Mouse (Mus musculus) cerebellum, adult 18-20 months (tissue): ENCODE results near the gene Ppp1r14a.

Experiments used
- DNase-seq, 2 experiments: peaks; one replicate each; pipeline ENCODE4 v3.0.0; 2021

Gene Ppp1r14a

DNA sequence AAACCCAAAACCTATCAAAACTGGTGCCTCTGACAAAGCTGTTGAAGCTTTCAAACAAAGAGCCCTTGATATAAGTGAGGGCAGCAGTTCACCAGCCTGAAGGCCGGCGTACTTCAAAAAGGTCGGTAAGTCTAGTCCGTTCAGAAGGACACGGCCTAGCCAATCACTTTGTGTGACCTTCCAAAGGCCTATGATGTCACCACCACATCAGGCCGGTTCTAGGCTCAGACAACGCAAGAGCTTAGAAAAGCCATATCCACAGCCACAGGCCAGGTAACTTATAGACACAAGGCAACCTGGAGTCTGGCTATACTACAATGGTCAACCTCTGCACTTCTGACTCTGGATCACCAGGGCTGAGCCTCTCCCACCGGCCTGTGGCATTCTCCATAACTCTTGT, 9.2 kb upstream of the Ppp1r14a start:
- DNase-seq: no peak

DNA sequence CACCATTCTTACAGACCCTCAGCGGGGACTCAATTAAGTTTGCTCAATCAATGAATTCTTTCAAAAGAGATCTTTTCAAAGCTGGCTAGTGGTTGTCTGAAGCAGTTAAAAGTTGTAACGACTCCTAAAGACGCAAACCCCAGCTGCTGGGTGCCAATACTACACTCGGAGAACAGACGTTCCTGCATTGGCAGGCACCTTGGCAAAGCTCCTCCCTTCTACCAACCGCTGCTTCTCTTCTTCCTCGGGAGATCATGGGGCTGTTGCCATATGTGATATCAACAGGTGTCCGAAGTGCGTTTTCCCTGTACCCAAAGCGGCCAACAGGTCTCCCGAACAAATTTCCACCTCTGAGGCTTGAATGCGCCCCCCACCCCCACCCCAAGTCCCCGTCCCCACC, 8.3 kb upstream of the Ppp1r14a start:
- no peak for DNase-seq

DNA sequence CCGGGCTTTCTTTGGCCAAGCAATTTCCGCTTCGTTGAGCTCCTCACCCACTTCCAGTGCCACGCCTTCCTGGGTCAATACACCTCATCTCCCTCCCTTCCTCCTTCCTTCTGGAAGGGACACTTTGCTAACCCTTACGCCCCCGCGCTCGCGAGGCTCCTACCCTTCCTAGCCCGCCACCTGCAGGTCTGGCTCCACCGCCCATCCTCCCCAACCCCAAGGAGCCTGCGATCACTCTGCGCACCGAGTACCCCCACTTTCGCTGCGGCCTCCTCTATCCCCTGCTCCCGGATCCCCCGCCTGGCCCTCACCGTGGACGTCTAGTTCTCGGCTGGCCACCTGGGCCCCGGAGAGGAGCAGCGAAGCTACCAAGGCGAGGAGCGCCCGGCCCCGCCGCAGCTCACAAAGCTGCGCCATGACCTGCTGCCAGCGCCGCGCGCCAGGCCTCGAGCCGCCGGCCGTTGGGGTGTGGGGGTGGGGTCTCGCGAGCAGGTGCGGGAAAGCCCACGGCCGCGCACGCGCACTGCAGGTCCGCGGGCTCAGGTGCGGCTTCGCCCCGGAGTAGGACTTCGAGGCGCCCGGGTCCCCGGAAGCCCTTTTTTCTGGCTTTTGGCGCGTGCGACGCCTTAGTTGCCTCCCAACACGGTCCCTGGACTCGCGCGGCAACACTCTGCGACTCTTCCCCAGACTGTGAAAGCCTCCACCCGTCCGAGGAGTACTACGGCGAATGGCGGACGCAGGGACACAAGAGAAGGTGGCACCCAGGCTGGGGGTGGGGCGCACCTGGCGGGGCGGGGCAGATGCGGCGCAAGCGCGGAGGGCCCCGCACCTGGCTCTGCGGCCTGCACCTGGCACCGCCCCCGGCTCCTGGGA, 7.7 kb upstream of the Ppp1r14a start, which contains the start of gene Spint2:
TSS of gene Spint2 (minus strand) at position 712 of the 873 bp plus-strand sequence.
- peak; percentile 80 to 85 for DNase-seq

DNA sequence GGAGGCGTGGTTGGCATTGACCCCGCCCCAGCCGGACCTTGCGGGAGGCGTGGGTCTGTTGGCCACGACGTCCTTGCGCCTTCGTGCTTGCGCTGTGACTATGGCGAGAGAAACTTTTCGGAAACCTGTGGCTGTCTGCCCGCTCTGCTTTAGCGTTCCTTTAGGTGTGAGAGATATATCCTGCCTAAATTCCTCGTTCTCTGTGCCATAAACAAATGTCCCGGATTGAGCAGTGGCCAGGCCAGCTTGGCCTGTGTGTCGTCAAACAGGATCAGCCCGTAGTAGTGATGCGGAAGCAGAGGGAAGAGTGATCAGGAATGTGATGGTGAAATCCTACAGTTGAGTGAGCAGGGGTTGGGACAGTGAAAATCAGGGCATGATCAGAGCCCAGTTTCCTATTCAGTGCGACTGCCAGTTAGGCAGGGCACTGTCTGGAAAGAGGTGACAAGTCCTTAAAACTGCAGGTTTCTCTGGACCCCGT, 7.0 kb upstream of the Ppp1r14a start:
- DNase-seq: no peak

DNA sequence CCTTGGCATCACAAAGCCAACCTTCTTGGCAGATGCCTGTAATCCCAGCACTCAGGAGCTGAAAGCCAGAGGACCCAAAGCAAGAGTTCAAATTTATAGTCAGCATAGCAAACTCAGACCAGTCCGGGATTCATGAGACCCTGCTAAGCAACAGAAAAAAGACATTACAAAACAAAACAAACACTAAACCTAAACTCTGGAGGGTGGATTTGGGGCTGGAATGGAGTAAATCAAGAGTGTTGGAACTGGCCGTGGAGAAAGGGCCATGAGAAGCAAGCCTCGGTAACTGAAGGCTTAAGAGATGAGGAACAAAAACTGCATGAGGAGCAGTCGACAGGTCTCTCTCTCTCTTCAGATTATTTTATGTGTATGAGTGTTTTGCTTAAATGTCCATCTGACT, 5.2 kb upstream of the Ppp1r14a start:
- no peak for DNase-seq

DNA sequence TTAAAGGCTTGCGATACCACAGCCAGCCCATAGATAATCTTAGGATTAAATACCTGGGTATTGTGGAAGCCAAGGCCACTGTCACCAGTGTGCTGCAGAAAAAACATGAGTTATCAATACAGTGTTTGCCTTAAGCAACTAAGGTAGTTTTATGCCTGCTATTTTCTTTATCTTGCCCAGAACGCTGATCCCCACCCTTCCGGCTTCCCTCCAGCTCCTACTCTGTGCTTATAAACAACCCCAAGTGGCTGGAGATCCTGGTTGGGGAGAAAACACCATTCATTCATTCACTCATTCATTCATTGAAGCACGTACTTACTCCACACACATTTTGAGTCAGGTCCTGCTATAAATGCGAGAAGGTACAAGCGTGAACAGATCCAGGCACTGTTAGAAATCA, 4.6 kb upstream of the Ppp1r14a start:
- DNase-seq: no peak

DNA sequence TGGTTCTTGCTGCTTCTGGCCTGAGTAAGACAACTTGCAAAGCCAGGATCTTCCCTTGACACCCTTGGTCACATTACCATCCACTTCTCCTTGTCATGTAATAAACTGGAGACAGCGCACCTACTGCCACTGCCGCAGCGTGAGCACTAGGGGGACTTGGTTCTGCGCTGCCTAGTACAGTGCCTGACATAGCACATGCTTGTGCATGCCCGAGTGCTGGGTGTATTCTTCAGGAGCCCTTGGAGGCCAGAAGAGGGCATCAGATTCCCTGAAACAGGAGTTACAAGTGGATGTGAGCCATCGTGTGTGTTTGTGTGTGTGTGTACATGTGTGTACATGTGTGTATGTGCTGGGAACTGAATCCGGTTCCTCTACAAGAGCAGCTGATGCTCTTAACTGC, 1.6 kb upstream of the Ppp1r14a start:
- DNase-seq: no peak

DNA sequence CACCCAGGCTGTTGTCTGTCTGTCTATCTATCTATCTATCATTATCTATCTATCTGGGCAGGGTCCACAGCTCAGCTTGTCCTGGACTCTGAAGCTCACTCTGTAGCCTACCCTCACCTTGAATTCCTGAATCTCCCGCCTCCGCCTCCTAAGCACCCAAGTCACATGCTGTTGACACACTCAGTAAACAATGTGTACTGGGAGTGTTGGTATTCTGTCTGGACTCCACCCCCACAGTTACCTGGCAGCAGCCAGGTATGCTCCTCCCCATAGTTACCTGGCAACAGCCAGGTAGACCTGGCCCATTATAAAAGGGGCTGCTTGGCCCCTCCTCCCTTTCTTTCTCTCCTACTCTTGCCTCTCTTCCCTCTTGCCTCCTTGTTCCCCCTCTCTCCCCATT, 1.0 kb upstream of the Ppp1r14a start:
- DNase-seq: no peak

DNA sequence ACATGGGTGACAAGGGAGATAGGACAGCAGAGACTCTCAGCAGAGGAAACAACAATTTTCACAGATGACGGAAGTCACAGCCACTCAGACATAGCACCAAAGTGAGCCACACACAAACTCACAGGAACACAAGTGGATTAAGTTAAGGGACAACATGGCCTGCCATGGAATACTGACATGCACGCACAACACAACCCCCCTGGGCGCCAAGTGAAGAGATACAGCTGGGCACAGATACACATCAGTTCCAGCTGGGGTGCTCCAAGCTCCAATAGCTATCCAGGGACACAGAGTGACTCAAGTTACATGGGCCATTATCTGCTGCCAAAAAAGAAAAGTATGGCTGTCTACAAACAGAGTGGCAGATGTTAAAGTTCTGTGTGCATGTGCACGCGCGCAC, 748 bp downstream of the Ppp1r14a start:
- DNase-seq: no peak

DNA sequence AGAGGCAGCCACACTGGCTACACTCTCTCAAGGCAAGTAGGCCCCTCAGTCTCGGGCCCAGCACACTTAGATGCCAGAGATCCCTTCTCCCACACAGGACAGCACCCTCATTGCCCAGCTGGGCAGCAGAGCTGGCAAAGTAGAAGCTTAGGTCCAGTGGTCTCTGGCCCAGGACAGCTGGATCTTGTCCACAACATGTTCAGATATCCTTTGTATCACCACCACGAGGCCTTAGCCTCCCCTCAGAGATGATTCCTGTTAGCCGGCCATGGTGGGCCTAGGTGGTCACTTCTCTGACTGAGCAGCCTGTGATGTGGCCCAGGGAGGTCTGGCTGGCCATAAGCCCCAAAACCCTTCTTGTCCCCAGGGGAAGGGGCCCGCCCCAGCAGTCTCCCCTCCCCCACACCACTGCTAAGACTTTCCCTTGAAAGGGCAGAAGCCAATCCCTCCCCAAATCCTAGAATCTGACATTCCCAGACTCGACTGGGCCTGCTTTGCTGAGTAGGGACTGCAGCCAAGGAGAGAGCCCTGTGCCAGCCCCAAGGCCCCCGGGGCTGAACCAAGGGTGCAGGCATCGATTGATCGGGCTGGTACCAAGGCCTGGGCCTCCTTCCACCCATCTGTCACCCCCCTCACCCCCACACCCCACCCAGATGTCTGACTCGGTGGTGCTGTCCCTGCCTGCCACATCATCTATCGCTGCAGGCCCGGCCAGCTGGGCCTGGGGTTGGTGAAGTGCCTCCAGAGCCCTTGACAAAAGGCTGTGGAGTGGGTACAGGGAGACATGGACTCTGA, 1.8 kb downstream of the Ppp1r14a start:
- DNase-seq: peak in 1 of 2 experiments; percentile 39

DNA sequence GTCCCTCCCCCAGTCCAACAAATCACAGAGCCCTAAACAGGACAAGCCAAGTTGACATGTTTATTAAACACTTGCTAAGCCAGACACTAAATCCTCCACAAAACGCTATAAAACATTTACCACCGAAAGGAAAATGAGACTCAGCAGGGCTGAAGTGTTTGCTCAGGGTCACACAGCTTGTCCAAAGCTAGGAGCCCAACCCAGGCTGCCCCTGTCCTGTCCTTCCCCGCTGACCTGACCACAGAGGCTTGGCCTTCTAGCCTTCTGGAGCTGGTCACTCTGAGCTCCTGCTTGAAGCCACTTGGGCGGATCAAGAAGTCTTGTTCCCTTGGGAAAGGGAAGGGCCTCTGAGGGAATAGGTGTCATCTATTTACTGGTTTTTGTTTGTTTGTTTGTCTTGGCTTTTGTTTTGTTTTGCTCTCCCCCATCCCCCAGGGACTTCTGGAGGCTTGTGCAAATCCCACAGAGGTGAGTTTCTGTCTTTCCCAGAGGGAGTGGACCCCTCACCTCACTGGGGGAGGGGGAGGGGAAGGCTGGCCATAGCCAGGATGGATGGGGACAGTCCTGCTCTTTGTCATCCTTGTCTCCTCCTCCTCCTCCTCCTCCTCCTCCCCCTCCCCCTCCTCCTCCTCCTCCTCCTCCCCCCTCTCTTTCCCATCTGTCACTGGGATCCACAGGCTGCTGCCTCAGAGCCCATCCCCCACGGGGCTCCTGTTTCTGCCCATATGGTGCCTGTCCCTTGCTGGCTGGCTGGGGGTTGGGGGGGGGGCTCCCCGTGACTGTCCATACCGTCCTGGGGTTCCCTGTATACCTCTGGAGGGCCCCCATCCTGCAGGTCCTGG, 2.7 kb downstream of the Ppp1r14a start:
- peak; percentile 80 to 82 for DNase-seq

DNA sequence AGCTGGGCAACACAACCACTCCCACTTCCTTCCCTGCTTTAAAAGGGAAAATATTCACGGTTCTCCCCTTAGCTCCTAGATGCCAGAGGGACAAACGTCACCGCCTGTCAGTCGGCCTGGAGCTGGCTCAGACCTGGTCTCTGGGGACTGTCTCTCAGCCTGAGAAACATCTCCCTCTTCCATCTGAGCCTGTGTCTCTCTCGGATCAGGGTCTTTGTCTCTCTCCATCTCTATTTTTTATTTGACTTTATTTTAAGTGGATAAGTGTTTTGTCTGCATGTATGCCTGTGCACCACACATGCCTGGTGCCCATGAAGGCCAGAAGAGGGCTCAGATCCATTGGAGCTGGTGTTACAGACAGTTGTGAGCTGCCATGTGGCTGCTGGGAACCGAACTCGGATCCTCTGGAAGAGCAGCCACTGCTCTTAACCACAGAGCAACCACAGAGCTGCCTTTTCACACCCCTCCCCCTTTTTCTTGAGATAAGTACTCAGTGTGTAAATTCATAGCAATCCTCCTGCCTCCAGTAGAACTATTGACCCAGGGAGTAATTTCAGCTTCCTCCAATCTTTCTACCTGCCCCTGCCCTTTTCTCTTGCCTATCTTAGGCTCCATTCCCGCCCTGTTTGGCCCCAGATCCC, 3.5 kb downstream of the Ppp1r14a start:
- DNase-seq: peak in 1 of 2 experiments; percentile 68

DNA sequence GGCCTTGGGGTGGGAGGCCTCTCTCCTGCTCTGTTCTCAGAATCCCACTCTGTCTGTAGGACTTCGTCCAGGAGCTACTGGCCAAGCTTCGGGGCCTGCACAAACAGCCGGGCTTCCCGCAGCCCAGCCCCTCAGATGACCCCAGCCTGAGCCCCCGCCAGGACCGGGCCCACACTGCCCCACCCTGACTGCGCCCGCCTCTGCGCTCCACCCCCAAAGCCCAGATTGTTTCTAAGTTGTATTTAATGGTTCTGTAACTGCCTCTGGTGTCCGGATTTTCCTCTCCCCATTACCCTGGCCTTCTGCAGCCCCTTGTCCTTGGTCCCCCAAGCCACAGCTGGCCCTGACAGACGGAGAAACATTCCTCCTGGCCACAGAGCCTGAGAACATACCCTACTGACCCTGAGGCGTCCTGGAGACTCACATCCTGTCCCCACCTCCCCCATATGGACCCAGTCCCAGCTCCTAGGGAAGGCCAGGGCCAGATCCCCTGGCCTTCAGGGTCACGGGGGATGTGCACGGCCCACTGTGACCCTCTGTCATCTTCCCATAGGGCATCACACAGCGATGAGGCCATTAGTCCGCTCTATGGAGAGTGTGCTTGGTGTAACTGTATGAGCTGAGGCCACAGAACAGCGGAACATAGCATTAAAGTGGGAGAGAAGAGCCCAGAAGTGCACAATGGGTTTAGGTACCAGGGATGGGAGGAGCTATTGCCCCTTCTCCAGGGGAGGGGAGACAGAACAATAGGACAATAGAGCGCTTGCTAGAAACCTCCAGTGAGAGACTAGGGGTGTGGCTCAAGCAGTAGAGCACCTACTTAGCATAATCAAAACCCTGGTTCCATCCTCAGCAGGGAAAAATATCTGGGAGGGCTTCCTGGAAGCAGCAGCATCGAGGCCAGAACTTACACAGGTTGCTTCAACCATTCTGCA, 4.3 kb downstream of the Ppp1r14a start:
- DNase-seq: no peak

DNA sequence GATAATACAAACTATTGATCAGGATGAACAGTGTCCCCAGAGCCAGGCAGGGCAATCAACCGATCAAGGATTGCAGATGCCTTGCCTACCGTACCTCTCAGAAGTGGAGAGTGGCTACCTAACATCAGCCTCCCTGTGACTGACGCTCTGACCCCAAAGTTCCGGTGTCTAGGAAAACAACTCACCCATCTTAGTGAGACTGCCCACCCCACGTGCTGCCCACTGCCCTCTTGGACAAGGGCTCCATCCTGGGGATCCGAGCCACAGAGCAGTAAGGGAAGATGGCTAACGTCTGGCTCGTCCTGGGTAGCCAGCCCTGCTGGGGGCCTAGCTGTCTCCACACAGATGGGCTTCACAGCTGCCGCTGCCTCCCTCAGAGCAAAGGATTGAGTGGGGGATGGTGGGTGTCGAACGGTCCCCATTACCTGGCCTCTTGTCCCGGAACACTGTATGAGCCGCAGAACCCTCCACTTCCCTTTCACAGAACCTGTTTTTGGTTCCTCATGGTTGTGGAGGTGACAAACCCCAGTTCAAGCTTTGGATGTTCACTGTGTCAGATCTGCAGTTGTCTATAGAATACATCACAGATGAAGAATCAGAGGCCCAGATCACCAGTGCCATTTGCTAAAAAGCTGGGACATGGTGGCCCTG, 5.1 kb downstream of the Ppp1r14a start:
- DNase-seq: no peak

DNA sequence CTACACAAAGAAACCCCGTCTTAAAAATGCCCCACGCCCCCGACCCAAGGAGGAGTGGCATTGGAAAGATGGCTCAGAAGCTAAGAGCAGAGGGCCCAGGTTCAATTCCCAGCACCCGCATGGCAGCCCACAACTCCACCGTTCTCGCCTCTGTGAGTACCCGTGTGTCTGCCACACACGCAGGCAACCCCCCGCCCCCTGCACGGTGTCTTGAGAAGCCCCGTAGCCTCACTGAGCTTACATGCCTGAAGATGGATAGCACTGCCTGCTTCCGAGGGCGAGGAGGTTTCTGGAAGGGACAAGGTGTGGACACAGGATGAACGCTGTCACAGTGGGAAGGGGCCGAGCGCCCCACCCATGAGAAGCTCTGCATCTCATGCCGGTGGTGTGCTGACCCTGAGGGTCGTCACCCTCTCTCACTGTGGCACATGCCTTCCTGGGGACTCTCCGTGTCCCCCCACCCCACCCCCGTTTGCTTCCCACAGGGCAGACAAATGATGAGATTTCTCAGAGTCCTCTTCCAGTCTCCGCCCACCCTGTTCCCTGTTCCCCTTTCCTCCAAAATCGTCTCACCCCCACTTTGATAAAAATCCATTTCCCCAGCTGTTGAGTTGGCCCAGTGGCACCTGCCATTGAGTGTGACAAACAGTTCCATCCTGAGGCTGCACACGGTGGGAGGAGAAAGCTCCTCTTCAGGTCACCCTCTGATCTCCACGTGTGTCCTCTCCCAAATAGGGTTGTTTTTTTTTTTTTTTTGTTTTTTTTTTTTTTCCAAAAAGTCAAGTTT, 6.9 kb downstream of the Ppp1r14a start:
- DNase-seq: no peak

DNA sequence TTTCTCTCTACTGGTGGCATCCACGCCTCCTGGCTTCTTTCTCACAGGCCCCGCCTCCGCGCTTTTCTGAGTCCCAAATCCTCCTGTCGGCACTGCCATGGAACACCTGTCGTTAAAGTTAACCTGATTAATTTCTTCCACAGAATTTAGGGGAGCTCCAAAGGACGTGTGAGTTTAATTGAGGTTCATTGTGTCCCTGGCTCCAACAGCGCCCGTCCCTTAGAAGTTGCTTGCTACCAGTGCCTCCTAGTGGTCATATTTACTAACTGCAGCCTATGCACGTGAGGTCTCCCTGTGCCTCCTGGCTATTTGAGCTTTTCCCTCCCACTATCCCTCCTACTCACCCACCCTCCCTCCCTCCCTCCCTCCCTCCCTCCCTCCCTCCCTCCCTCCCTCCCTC, 7.9 kb downstream of the Ppp1r14a start:
- DNase-seq: peak; percentile 75 to 80

DNA sequence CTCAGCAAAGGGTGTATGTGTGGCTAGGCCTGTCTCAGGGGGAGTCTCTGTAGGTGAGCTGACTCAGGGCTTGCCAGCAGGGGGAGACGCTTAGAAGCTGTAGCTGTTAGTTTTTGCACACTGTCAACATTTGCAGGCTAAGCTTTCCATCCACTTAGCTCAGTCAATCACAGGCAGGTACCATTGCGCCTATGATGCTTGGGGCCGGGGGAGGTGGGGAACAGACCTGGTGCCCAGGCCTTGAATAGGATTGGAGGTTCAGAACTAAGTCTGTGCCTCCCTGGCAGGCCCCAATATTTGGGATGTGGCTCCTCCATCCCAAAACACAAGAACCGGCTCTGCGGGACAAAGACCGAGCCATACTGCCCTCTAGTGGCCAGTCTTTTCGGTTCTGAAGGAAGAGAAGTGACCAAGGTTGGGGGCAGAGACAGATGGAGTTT, 12.0 kb downstream of the Ppp1r14a start:
- peak; percentile 82 to 85 for DNase-seq

DNA sequence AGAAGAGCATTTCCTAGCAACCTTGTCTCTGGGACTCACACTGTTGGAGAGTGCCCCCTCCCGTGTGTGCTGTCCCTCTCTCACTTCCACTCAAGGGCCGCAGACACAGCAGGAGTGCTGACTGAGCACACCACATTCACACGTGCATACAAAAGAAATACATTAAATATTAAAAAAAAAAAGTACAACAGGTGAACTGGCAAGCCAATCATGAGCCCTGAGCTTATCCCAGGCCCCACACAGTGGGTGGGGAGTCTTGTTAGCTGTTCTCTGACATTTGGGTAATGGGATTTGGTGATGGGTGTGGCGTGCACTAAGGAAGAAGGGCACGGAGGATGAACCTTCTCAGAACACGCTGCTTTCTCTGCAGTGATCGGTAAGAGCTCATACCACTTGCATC, 13.5 kb downstream of the Ppp1r14a start:
- DNase-seq: no peak

DNA sequence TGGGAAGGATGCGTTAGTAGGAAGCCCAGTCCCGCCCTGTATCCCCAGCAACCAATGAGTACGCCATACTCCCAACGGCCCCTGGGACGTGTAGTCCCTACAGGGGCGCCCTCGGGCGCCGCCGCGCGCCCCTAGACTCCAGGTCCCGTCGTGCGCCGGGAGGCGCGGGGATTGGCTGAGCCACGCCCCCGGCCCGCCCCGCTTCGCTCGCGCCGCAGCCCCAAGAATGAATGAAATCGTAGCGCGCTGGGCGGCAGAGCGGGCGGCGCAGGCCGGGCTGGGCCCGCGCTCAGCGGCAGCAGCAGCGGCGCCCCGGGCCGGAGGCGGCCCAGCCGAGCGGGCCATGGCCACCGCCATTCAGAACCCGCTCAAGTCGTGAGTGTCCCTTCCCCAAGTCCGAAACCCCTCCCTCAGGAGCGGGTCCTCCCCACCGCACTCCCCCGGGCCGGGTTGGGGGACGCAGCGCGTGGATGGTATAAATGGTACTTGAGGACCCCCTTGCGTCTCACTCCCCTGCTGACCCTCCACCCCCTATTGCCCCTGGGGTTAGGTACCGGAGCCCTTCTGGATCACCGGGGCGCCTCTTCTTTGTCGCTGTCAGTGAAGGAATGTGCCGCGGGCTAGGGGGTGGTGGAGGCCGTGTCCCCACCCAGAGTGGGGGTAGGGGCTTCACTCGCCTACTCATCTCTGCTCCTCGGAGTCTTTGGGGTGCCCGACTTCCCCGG, 14.8 kb downstream of the Ppp1r14a start, which contains the start of gene Dpf1:
TSS of gene Dpf1 (plus strand) at position 214 of the 725 bp plus-strand sequence.
- DNase-seq: peak; percentile 90 to 91
